Mouse (Mus musculus) lung, postnatal 0 days (tissue): ENCODE measurements around the gene Fbxl17.

ENCODE experiments used
- CTCF ChIP-seq: IDR thresholded peaks from 2 replicates; pipeline ENCODE4 v1.5.1; 2016; ENCODE audit warnings: antibody characterized with exemption, mild to moderate bottlenecking
- EP300 ChIP-seq: IDR thresholded peaks from 2 replicates; pipeline ENCODE4 v1.6.1; 2016; ENCODE audit warnings: antibody characterized with exemption, mild to moderate bottlenecking, control low read depth

GRCm38 (mm10) chr17:63282004-63282403 is 217.8 kb downstream of the Fbxl17 start:
- TF ChIP-seq CTCF (no peak), EP300 (no peak)
